Mouse (Mus musculus): ENCODE results near the gene Rap2b.

Gene Rap2b

GRCm38 (mm10) chr3:61386368-61386767 is 24.9 kb downstream of the Rap2b start:
- no peak for DNase-seq (ENCODE audit: low spot score)

DNA sequence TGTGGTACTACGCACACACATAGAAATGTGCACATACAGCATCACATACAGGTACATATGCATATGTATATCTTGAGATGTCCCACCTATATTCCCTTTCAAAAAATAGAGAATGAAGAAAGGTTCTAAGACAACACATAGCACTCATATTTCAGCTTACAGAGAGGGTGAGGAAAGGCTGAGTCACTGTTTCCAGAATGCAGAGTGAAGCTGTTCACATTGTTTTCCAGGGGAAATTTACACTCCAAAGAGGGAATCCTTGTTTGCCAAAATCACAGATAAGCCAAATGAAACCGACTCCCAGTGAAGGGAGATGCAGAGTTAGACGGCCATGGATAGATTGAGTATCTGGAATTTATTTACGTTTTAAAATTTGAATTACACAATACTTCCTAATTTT is 30.1 kb downstream of the Rap2b start:
- DNase-seq (ENCODE audit: low spot score), result no peak

GRCm38 (mm10) chr3:61392881-61393280 is 31.4 kb downstream of the Rap2b start:
- DNase-seq (ENCODE audit: low spot score), result no peak

GRCm38 (mm10) chr3:61393520-61393919 is 32.1 kb downstream of the Rap2b start:
- DNase-seq (ENCODE audit: low spot score), result no peak

DNA sequence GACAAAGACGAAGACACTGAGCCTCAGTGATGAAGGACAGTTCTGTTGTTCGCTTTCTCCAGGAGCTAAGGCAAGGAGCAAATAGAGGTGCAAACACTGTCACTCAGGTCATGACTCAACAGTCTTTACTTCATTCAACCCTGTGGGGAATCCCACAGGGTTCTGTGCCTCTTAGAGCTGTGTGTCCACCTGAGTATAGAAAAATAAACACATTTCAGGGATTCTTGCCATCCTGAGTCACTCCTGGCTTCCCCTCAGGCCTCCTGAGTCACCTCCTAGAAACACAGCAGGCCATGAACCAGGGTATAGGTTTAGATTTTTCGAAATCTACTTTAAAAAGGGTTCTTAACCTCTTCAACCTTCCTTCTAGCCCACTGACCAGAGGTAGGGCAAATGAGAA is 33.9 kb downstream of the Rap2b start:
- DNase-seq (ENCODE audit: low spot score), result no peak

DNA sequence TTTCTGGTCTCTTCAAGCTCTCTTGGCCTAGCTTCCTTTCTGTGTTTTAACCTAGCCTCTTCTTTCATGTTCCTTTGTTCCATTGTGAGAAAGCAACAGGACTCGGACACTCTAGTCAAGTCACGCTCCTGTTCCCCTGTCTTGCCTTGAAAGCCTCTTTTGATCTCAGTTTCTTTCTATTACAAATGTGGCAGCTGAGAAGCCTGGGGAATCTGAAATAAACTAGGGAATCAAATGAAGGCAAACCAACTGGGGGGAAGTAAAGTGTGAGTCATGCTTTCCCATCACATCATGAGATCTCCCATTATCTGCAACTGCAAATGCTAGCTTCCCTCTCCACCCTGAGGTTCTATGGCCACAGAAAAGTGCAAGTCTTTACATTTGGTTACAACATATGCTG is 35.3 kb downstream of the Rap2b start:
- no peak for DNase-seq (ENCODE audit: low spot score)

GRCm38 (mm10) chr3:61400823-61401387 is 39.5 kb downstream of the Rap2b start:
- no peak for DNase-seq (ENCODE audit: low spot score)

DNA sequence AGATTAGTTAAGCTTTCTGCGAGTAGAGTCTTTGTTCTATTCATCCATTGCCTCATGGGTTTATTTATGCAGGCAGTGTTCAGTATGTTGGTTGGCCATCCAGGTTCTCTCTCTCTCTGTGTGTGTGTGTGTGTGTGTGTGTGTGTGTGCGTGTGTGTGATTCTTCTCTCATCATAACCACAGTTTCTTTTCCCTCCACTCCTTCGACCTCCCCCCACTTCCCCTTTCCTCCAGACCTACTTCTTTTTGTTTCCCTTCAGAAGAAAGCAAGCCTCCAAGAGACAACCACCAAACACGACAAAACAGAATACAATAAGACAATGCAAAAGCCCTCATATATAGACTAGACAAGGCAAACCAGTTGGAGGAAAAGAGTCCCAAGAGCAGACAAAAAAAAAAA is 45.5 kb downstream of the Rap2b start:
- DNase-seq (ENCODE audit: low spot score), result no peak

- no peak for DNase-seq (ENCODE audit: low spot score)
Measured at GRCm38 (mm10) chr3:61409683-61410082, 48.2 kb downstream of the Rap2b start.

GRCm38 (mm10) chr3:61415883-61416282 is 54.4 kb downstream of the Rap2b start:
- DNase-seq (ENCODE audit: low spot score), result no peak
